Mouse (Mus musculus) embryonic fibroblast, embryonic 13.5 days (primary cell): ENCODE measurements around the gene Mpo.

Source experiments
- CTCF ChIP-seq: IDR thresholded peaks from 2 replicates; pipeline ENCODE4 v1.5.1; 2011; ENCODE audit warnings: mild to moderate bottlenecking, control low read depth, low read length, moderate library complexity, borderline replicate concordance; ENCODE audit not compliant: insufficient read depth
- POLR2A ChIP-seq: IDR thresholded peaks from 2 replicates; pipeline ENCODE4 v1.6.1; 2011; ENCODE audit warnings: low read depth, mild to moderate bottlenecking, control low read depth, low read length, moderate library complexity

DNA sequence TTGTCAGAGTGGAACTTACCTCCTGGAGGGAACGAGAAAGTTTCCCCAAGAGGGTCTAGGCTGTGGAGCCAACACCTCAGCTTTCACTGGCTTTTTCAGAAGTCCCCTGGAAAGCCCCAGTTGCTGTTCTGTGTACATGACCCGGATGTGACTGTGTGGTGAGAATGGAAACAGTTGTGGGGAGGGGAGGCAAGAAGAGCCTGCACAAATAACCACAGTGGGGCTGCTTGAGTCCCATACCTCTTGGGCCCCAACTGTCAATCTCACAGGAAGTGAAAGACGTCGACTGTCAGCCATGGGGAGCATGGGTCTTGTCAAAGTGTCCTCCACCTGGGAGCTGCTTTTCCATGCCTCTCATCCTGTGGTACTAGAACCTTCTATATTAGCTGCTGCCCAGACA, 48.4 kb upstream of the Mpo start:
- TF ChIP-seq CTCF (no peak), POLR2A (no peak)
